Mouse (Mus musculus): ENCODE measurements around the gene Poglut1.

DNA sequence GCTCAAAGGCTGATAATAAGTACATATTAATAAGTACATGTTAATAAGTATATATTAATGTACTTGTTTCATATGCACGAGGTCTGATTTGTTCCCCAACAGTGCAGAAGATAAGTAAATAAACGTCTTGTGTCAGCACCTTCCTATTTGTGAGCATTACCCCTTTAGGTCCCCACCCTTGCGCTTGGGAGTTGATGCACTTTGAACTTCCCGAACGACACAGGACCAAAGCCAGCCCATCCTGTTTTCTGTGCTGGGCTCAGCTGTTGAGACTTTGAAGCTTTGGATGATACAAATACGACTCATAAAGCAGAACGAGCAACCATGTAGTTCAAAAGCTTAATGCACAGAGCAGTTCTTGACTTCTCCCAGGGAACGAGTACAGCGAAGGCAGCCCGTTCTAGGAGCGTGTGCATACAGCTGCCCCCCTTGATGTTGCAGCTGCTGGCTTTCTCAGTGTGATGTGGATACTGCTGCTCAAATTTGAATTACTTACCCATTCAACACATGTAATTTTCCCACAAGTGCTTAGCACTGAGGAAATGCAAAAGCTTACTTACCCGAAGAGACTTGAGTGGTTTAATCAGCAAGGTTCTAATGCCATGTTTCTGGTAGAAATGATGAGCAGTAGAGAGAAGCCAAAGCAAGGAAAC is 42.1 kb upstream of the Poglut1 start:
- TF ChIP-seq POLR2A (IDR thresholded peaks at IDR 0.05; ENCODE audit: borderline replicate concordance, low read depth, low read length) (no peak), CTCF (IDR thresholded peaks at IDR 0.05; ENCODE audit: low read depth, low read length) (no peak)

Measured in bone marrow macrophage, adult 2 months (primary cell).